Mouse (Mus musculus) lung, postnatal 0 days (tissue): ENCODE measurements around the gene Skint3.

ENCODE experiments used
- CTCF ChIP-seq: IDR thresholded peaks from 2 replicates; pipeline ENCODE4 v1.5.1; 2016; ENCODE audit warnings: antibody characterized with exemption, mild to moderate bottlenecking
- EP300 ChIP-seq: IDR thresholded peaks from 2 replicates; pipeline ENCODE4 v1.6.1; 2016; ENCODE audit warnings: antibody characterized with exemption, mild to moderate bottlenecking, control low read depth

GRCm38 (mm10) chr4:112288396-112288795, 56.4 kb downstream of the Skint3 start:
- no peak for TF ChIP-seq CTCF
- no peak for TF ChIP-seq EP300
